Mouse (Mus musculus) heart, postnatal 14 days (tissue): ENCODE data around the gene Golt1a. TPM values are rescaled to one million over a fixed set of nuclear protein-coding genes. Genes with fewer than 3 reads are reported as not detected.

Source experiments
- DNase-seq, 2 experiments: peaks; one replicate each; pipeline ENCODE4 v3.0.0; 2021 to 2022
- intact Hi-C: fragments of 180-260 bp; cut with DNase I; formaldehyde crosslinking; loops from one replicate; pipeline ENCODE4 v1.15.1; 2025
- total RNA-seq, 2 experiments: library from RNA; stranded (reverse); gene quantifications; 2 replicates each; pipeline ENCODE4 v1.2.3; 2021

Golt1a gene
- total RNA-seq, 2 experiments from 2014 or later: not detected

DNA sequence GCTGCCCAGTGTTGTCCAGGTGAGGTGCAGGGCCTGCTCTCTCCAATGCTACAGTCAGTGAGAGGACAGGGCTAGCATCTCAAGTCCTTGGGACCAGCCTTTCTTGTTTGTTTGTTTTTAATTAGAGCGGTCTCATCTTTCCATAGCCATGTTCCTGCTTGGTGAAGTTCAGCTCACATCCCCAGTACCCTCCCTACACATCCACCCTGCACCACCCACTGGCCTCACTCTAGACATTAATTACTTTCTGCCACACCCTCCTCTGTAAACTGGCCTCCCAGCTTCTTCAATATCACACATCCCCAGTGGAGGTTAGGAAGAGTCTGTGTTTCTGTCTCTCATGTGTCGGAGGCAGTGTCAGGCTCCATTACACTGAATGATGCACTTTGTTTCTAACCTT is 34.8 kb downstream of the Golt1a start:
- no peak for DNase-seq
- intact Hi-C loops: no loop called here

- intact Hi-C loops: no loop called here
- DNase-seq: no peak
Measured at GRCm38 (mm10) chr1:133346531-133346930, 36.9 kb downstream of the Golt1a start.

- no peak for DNase-seq
- intact Hi-C loops: no loop called here
Measured at GRCm38 (mm10) chr1:133347226-133347625, 37.6 kb downstream of the Golt1a start.

GRCm38 (mm10) chr1:133347693-133348520 is 38.3 kb downstream of the Golt1a start:
- no peak for DNase-seq

DNA sequence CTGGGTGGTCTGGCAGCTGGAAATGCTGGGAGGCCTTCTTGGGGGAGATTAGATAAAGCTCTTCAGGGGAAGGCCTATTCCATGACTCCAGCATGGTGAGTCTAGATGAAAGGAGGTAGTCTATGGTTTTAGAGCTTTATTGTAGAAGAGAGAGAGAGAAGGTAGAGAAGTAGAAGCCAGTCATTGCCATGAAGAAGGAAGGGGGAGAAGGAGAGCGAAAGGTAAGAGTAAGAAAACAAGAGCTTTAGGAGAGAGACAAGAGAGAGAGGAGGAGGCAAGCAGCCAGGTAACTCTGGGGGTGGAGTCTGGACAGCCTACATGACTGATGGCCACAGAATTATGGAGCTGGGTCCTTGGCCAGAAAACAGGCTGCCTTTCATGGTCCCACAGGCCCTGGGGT is 40.6 kb downstream of the Golt1a start, which contains the start of gene Ren1:
Ren1 (plus strand) TSS at position 301 of the 400 bp plus-strand sequence.
- no peak for DNase-seq
- intact Hi-C loops: loop anchor here (5.0 kb wide), 1 partner anchor 173 kb away; no protein-coding TSS in a partner anchor

More at GRCm38 (mm10) chr1:133347693-133348520, 38.3 kb downstream of the Golt1a start:
- intact Hi-C loops: no loop called here

DNA sequence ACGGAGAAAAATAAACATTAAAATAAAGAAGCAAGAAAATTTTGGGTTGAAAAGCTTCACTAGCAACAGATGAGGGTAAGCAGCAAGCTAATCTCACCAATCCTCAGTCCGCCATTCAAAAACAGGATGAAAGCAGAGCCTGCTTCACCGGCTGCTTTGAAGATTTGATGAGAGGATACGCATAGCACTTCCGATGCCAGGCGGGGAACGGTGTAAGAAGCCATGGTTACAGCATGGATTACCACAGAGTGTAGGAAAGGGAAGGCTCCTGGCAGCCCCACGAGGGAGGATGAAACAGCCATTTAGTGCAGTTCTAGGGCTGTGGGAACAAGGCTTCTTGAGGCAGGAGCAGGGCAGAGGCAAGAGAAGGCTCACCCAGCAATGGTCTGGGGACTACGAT is 42.2 kb downstream of the Golt1a start:
- intact Hi-C loops: loop anchor here (2.0 to 5.0 kb wide), 2 partner anchors 37 to 174 kb away; no protein-coding TSS in a partner anchor
- DNase-seq: no peak

- DNase-seq: peak; percentile 71 to 82
- intact Hi-C loops: loop anchor here (2.0 to 5.0 kb wide), 2 partner anchors 39 to 176 kb away; no protein-coding TSS in a partner anchor
Measured at GRCm38 (mm10) chr1:133353371-133353809, 43.8 kb downstream of the Golt1a start.

DNA sequence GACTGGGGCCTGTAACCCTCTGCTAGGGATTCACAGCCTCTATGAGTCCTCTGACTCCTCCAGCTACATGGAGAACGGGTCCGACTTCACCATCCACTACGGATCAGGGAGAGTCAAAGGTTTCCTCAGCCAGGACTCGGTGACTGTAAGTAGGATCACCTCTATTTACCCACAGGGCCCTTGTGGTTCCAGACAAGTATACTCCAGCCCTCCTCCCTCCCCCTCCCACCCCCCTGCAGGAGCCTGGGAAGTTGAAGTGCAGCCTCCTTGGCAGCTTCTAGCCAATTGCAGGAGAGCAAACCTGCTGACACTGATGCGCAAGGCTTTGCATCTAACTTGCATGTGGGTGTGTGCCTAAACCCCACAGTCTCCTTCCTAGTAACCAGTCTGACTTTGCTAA is 45.9 kb downstream of the Golt1a start:
- intact Hi-C loops: no loop called here

GRCm38 (mm10) chr1:133355912-133356311 is 46.3 kb downstream of the Golt1a start:
- intact Hi-C loops: no loop called here
- DNase-seq: no peak

More for the DNA sequence above, 45.9 kb downstream of the Golt1a start:
- no peak for DNase-seq

DNA sequence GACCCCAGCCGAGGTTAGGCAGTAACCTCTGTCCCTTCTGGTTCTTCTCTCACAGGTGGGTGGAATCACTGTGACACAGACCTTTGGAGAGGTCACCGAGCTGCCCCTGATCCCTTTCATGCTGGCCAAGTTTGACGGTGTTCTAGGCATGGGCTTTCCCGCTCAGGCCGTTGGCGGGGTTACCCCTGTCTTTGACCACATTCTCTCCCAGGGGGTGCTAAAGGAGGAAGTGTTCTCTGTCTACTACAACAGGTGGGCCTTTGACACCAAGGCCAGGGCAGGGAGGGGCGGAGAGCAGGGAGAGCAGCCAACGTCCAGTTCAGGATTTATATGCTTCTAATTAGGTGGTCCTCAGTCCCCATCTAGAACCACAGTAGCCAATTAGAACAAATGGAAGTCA is 46.7 kb downstream of the Golt1a start:
- intact Hi-C loops: no loop called here
- DNase-seq: no peak

- no peak for DNase-seq
- intact Hi-C loops: no loop called here
Measured at GRCm38 (mm10) chr1:133361006-133361405, 51.4 kb downstream of the Golt1a start.

DNA sequence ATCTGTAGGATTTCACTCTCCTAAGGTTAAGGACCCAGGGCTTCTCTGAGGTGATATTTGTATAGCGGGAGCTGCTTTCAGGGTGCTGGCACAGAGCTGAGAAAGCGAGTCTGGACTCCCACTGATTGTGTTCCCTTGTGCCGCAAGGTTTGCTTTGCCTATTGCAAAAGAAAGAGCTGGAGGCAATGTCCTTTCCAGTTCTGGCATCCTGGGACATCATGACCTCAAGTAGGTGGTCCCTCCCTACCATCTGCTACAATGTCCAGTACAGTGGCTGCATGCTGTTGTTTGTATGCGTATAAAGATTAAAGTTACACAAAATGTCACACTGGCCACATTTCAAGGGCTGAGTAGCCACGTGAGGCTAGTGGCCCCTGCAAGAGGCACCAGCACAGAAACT is 52.5 kb downstream of the Golt1a start:
- no peak for DNase-seq
- intact Hi-C loops: no loop called here

GRCm38 (mm10) chr1:133363276-133364021 is 53.8 kb downstream of the Golt1a start, which contains the start of gene Etnk2:
Gene Etnk2 (plus strand): TSS chr1:133363572.
- intact Hi-C loops: no loop called here
- peak; percentile 80 to 81 for DNase-seq

- no peak for DNase-seq
- intact Hi-C loops: no loop called here
Measured at GRCm38 (mm10) chr1:133364022-133364630, 54.5 kb downstream of the Golt1a start.

- intact Hi-C loops: no loop called here
- no peak for DNase-seq
Measured at GRCm38 (mm10) chr1:133364890-133365289, 55.3 kb downstream of the Golt1a start.

DNA sequence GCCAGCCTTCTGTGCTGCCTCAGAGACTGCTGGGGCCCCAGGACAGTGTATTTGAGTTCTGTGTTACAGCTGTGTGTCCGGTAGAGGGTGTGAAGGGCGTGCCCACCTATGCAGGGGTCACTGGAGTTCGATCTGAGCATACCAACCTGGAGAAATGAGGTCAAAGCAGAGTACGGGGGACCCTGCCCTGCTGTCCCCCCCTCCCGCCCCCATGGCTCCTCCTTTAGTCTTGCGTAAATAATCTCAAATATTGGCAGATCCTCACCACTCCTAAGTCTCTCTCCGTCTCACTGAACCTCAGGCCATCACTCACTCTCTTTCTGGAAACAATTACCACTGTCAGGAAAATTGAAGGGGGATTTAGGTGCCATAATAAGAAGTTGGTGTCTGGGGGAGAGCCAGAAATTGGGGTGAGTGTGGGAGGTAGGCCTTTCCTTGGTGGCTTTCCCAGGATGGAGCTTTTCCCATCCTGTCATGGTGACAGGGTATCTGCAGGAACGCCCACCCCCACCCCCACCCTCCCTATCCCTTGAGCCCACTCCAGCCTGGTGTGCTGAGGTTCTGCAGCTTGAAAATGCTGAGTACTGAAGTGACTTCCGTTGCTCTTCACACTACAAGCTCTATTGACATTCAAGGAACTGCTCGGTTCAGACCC is 57.5 kb downstream of the Golt1a start:
- no peak for DNase-seq
- intact Hi-C loops: no loop called here

GRCm38 (mm10) chr1:133367606-133368488 is 58.2 kb downstream of the Golt1a start:
- intact Hi-C loops: no loop called here
- DNase-seq: peak in 1 of 2 experiments; percentile 37

GRCm38 (mm10) chr1:133368644-133369043 is 59.0 kb downstream of the Golt1a start:
- no peak for DNase-seq
- intact Hi-C loops: no loop called here

GRCm38 (mm10) chr1:133370352-133370751 is 60.8 kb downstream of the Golt1a start:
- intact Hi-C loops: no loop called here

More at GRCm38 (mm10) chr1:133370352-133370751, 60.8 kb downstream of the Golt1a start:
- DNase-seq: no peak
